Mouse (Mus musculus) midbrain, embryonic 16.5 days (tissue): Measurements from ENCODE around the gene Clpb. TPM values are rescaled to one million over a fixed set of nuclear protein-coding genes. Genes with fewer than 3 reads are reported as not detected.

Experiments used
- ATAC-seq: fragments of 200-750 bp; cut with Nextera tagmentation; 2 replicates; pipeline ENCODE4 v1.8.0; 2017; ENCODE audit warnings: moderate TSS enrichment
- H3K27ac ChIP-seq: fragments of 300-500 bp; sonication (generic); 2 replicates; pipeline ENCODE4 v1.5.1; 2014; ENCODE audit warnings: mild to moderate bottlenecking, low read length, mixed read lengths
- H3K27me3 ChIP-seq: fragments of 300-500 bp; sonication (generic); 2 replicates; pipeline ENCODE4 v1.6.1; 2014; ENCODE audit warnings: low read depth, low read length, mixed read lengths; ENCODE audit not compliant: control insufficient read depth, insufficient read depth
- H3K36me3 ChIP-seq: fragments of 300-500 bp; sonication (generic); 2 replicates; pipeline ENCODE4 v1.6.1; 2014; ENCODE audit warnings: mild to moderate bottlenecking, low read length, moderate library complexity, mixed read lengths; ENCODE audit not compliant: control insufficient read depth, insufficient read depth
- H3K4me1 ChIP-seq: fragments of 300-500 bp; sonication (generic); 2 replicates; pipeline ENCODE4 v1.6.1; 2014; ENCODE audit warnings: mild to moderate bottlenecking, low read length, mixed read lengths; ENCODE audit not compliant: control insufficient read depth, insufficient read depth
- H3K4me2 ChIP-seq: fragments of 300-500 bp; sonication (generic); 2 replicates; pipeline ENCODE4 v1.6.1; 2014; ENCODE audit warnings: mild to moderate bottlenecking, low read length, mixed read lengths
- H3K4me3 ChIP-seq: fragments of 300-500 bp; sonication (generic); 2 replicates; pipeline ENCODE4 v1.5.1; 2014; ENCODE audit warnings: low read depth, mild to moderate bottlenecking, low read length, moderate library complexity, mixed read lengths
- H3K9ac ChIP-seq: fragments of 300-500 bp; sonication (generic); 2 replicates; pipeline ENCODE4 v1.6.1; 2014; ENCODE audit warnings: low read depth, low read length, mixed read lengths
- H3K9me3 ChIP-seq: fragments of 300-500 bp; sonication (generic); replicated peaks from 2 replicates; pipeline ENCODE4 v1.6.1; 2014; ENCODE audit warnings: mild to moderate bottlenecking, low read length, mixed read lengths; ENCODE audit not compliant: control insufficient read depth, poor library complexity, severe bottlenecking
- WGBS: fragments of 180-500 bp; shearing (Covaris S2); extraction: QIAGEN DNeasy Blood & Tissue Kit; methylation state at CpG from one replicate; pipeline ENCODE4 v1.1.7; 2014; 5-methylcytosine and 5-hydroxymethylcytosine counted together
- polyA plus RNA-seq: library from polyadenylated mRNA; unstranded; fragments of >200 nt; fragmentation: Nextera tagmentation; extraction: Ambion mirVana; gene quantifications from 2 replicates; pipeline ENCODE4 v1.2.1, GENCODE M21; 2015

Clpb gene
- polyA plus RNA-seq, 1 experiment from 2014 or later, result 43.0 TPM

DNA sequence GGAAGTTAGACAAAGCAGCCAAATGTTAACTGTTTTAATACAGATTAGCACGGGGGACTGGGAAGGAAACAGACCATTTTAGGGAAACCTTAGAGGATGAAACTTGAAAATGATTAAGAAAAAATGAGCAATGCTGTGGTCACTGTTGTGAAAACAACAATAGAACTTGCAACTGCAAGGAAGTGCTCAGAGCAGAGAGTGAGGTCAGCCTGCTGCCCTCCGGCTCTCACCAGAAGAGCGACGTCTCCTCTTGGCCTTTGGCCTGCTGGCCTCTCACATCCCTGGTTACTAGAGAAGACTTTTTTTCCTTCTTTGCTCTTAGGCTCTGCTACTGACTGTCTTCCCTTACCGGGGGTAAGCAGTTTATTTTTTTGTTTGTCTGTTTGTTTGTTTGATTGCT is 19.5 kb downstream of the Clpb start:
- no peak overlapping the region for H3K9ac ChIP-seq
- H3K27me3 ChIP-seq, result no peaks in the 10 kb centered on the region
- H3K27ac ChIP-seq, result no peak overlapping the region
- H3K4me2 ChIP-seq, result no peak overlapping the region
- peaks cover 11% of the 10 kb centered on the region for H3K4me1 ChIP-seq
- no peak for ATAC-seq
- H3K4me3 ChIP-seq, result no peak overlapping the region
- no peaks in the 10 kb centered on the region for H3K36me3 ChIP-seq
- no peaks in the 10 kb centered on the region for H3K9me3 ChIP-seq
- 61% methylated on average over 5 of the region's 5 CpGs for WGBS

DNA sequence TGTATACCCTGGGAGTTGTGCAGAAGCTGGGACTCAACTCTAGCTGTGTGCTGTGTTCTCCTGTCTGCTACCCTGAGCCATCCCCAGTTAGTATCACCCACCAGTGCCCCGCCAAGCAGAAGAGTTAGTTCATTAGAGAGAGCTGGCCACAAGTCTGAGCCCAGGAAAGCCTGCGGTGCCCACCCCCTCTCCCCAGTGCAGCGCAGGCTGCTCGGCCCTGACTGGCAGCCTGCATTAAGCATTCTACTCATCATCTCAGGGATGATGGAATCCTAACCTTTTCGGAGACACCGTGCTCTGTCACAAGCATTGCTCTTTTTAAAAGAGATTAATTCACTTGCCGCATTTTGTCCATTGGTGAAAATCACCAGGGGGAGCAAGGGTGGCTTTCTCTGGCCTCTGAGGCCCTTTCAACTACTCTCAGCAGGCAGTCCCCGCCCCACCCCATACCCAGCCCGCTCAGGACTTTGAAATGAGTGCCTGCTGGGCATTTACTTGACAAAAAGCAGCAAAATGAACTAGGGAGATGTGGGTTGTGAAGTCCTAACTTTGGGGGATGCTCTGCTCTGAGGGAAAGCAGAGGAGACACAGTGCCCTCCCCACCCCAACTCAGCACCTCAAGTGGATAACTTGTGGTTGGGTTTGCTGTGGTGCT is 20.7 kb downstream of the Clpb start:
- Histone ChIP-seq H3K4me3 (no peak overlapping the region), H3K36me3 (peaks cover 6% of the 10 kb centered on the region; the same call in 1 of the 2 replicates), H3K27me3 (no peaks in the 10 kb centered on the region), H3K4me2 (no peak overlapping the region), H3K4me1 (peaks cover 11% of the 10 kb centered on the region), H3K9ac (no peak overlapping the region), H3K9me3 (no peaks in the 10 kb centered on the region), H3K27ac (0 out of 2 replicates have a peak overlapping the region, but pooled peaks have one; percentile 5)
- 3% methylated on average over 9 of the region's 9 CpGs for WGBS
- ATAC-seq, result peak; percentile 68

GRCm38 (mm10) chr7:101684671-101685070 is 21.2 kb downstream of the Clpb start:
- Histone ChIP-seq H3K9me3 (no peaks in the 10 kb centered on the region), H3K36me3 (peaks cover 6% of the 10 kb centered on the region; the same call in 1 of the 2 replicates), H3K4me1 (peaks cover 11% of the 10 kb centered on the region), H3K9ac (no peak overlapping the region), H3K27me3 (no peaks in the 10 kb centered on the region), H3K4me2 (no peak overlapping the region), H3K4me3 (no peak overlapping the region), H3K27ac (no peak overlapping the region)
- ATAC-seq, result no peak
- WGBS, result 29% methylated on average over 3 of the region's 3 CpGs

- H3K27me3 ChIP-seq, result no peaks in the 10 kb centered on the region
- ATAC-seq, result no peak
Observed at GRCm38 (mm10) chr7:101687144-101687543, 23.7 kb downstream of the Clpb start.

GRCm38 (mm10) chr7:101690471-101690870 is 27.0 kb downstream of the Clpb start:
- no peaks in the 10 kb centered on the region; the same call in 1 of the 2 replicates for H3K4me1 ChIP-seq
- no peak for ATAC-seq
- H3K4me3 ChIP-seq, result no peak overlapping the region
- H3K27ac ChIP-seq, result no peak overlapping the region
- H3K4me2 ChIP-seq, result no peak overlapping the region
- no peaks in the 10 kb centered on the region for H3K27me3 ChIP-seq
- no peak overlapping the region for H3K9ac ChIP-seq
- H3K9me3 ChIP-seq, result no peaks in the 10 kb centered on the region
- H3K36me3 ChIP-seq, result peaks cover 6% of the 10 kb centered on the region; the same call in 1 of the 2 replicates
- 34% methylated on average over 2 of the region's 2 CpGs for WGBS

More at GRCm38 (mm10) chr7:101687144-101687543, 23.7 kb downstream of the Clpb start:
- Histone ChIP-seq H3K9me3 (no peaks in the 10 kb centered on the region), H3K4me2 (no peak overlapping the region), H3K36me3 (peaks cover 6% of the 10 kb centered on the region; the same call in 1 of the 2 replicates), H3K4me1 (peaks cover 11% of the 10 kb centered on the region), H3K27ac (no peak overlapping the region), H3K9ac (no peak overlapping the region), H3K4me3 (no peak overlapping the region)
- WGBS, result 90% methylated on average over 2 of the region's 2 CpGs

DNA sequence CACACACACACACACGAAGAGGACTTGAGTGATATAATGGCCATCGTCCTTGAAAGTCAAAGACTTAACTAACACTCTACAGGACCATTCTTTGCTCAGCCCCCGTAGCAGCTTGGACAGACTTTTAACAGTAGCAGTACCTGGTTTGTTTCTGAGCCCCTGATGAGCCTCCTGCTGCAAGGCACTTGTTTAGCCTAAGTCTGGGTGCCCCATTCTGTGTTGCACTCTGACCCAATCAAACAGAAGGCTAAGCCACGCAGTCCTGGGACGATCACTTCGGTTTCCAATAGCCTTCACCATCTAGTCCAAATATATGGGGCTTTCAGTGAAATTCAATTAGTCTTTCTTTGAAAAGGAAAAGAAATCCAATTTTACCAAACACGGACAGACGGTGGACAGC is 28.4 kb downstream of the Clpb start:
- Histone ChIP-seq H3K4me2 (no peak overlapping the region), H3K9ac (no peak overlapping the region), H3K27me3 (no peaks in the 10 kb centered on the region), H3K27ac (no peak overlapping the region), H3K4me3 (no peak overlapping the region), H3K4me1 (no peaks in the 10 kb centered on the region; the same call in 1 of the 2 replicates), H3K36me3 (peaks cover 6% of the 10 kb centered on the region; the same call in 1 of the 2 replicates), H3K9me3 (no peaks in the 10 kb centered on the region)
- WGBS, result 54% methylated on average over 8 of the region's 8 CpGs
- ATAC-seq, result no peak

GRCm38 (mm10) chr7:101692446-101692845 is 29.0 kb downstream of the Clpb start:
- Histone ChIP-seq H3K27ac (no peak overlapping the region), H3K36me3 (peaks cover 6% of the 10 kb centered on the region; the same call in 1 of the 2 replicates), H3K9ac (no peak overlapping the region), H3K9me3 (no peaks in the 10 kb centered on the region), H3K4me3 (no peak overlapping the region), H3K4me1 (no peaks in the 10 kb centered on the region; the same call in 1 of the 2 replicates), H3K4me2 (no peak overlapping the region), H3K27me3 (no peaks in the 10 kb centered on the region)
- ATAC-seq, result no peak
- WGBS, result 53% methylated on average over 14 of the region's 14 CpGs

GRCm38 (mm10) chr7:101695483-101695882 is 32.0 kb downstream of the Clpb start:
- WGBS, result 73% methylated on average over 5 of the region's 5 CpGs
- no peak overlapping the region for H3K4me3 ChIP-seq
- no peak overlapping the region for H3K27ac ChIP-seq
- no peaks in the 10 kb centered on the region; the same call in 1 of the 2 replicates for H3K4me1 ChIP-seq
- no peak overlapping the region for H3K4me2 ChIP-seq
- no peaks in the 10 kb centered on the region for H3K36me3 ChIP-seq
- H3K9ac ChIP-seq, result no peak overlapping the region
- ATAC-seq, result no peak
- H3K27me3 ChIP-seq, result no peaks in the 10 kb centered on the region
- H3K9me3 ChIP-seq, result no peaks in the 10 kb centered on the region

GRCm38 (mm10) chr7:101696931-101697723 is 33.7 kb downstream of the Clpb start:
- Histone ChIP-seq H3K4me1 (no peaks in the 10 kb centered on the region), H3K9me3 (no peaks in the 10 kb centered on the region), H3K36me3 (no peaks in the 10 kb centered on the region), H3K27ac (no peak overlapping the region), H3K4me3 (no peak overlapping the region), H3K9ac (no peak overlapping the region), H3K27me3 (no peaks in the 10 kb centered on the region), H3K4me2 (no peak overlapping the region)
- 54% methylated on average over 10 of the region's 10 CpGs for WGBS
- ATAC-seq, result peak; percentile 72
